Mouse (Mus musculus) layer of hippocampus, postnatal 14 days (tissue): ENCODE data around the gene Lrmda. TPM values are rescaled to one million over a fixed set of nuclear protein-coding genes. Genes with fewer than 3 reads are reported as not detected.

Experiments
- DNase-seq, 2 experiments: peaks; one replicate each; pipeline ENCODE4 v3.0.0; 2021 to 2022; ENCODE audit warnings: low spot score in 2 of 2, mixed read lengths in 1 of 2
- total RNA-seq, 2 experiments: library from RNA; stranded (reverse); gene quantifications; 2 replicates each; pipeline ENCODE4 v1.2.3; 2021

The Lrmda gene
- total RNA-seq, 2 experiments from 2014 or later = 0.95 TPM; not detected in 1

- no peak for DNase-seq
Measured at GRCm38 (mm10) chr14:22089866-22090470, 70.5 kb downstream of the Lrmda start.

- no peak for DNase-seq
Measured at GRCm38 (mm10) chr14:22090778-22091211, 71.3 kb downstream of the Lrmda start.

GRCm38 (mm10) chr14:22091306-22091705 is 71.8 kb downstream of the Lrmda start:
- no peak for DNase-seq

- DNase-seq = no peak
Measured at GRCm38 (mm10) chr14:22093124-22093523, 73.6 kb downstream of the Lrmda start.

- no peak for DNase-seq
Measured at GRCm38 (mm10) chr14:22101961-22102805, 82.7 kb downstream of the Lrmda start.

GRCm38 (mm10) chr14:22105855-22106254 is 86.3 kb downstream of the Lrmda start:
- no peak for DNase-seq

- DNase-seq = no peak
Measured at GRCm38 (mm10) chr14:22106777-22107176, 87.3 kb downstream of the Lrmda start.

- no peak for DNase-seq
Measured at GRCm38 (mm10) chr14:22109423-22109822, 89.9 kb downstream of the Lrmda start.

GRCm38 (mm10) chr14:22113463-22114361 is 94.2 kb downstream of the Lrmda start:
- DNase-seq = no peak

GRCm38 (mm10) chr14:22114651-22115351 is 95.3 kb downstream of the Lrmda start:
- DNase-seq = no peak

GRCm38 (mm10) chr14:22118096-22118495 is 98.6 kb downstream of the Lrmda start:
- no peak for DNase-seq

GRCm38 (mm10) chr14:22118512-22118911 is 99.0 kb downstream of the Lrmda start:
- no peak for DNase-seq

GRCm38 (mm10) chr14:22126276-22126675 is 106.8 kb downstream of the Lrmda start:
- DNase-seq = no peak

- no peak for DNase-seq
Measured at GRCm38 (mm10) chr14:22126859-22127258, 107.3 kb downstream of the Lrmda start.

- no peak for DNase-seq
Measured at GRCm38 (mm10) chr14:22130950-22131585, 111.6 kb downstream of the Lrmda start.

- DNase-seq = no peak
Measured at GRCm38 (mm10) chr14:22139281-22139680, 119.8 kb downstream of the Lrmda start.

GRCm38 (mm10) chr14:22144014-22144413 is 124.5 kb downstream of the Lrmda start:
- DNase-seq = no peak

GRCm38 (mm10) chr14:22145863-22146262 is 126.4 kb downstream of the Lrmda start:
- DNase-seq = no peak

GRCm38 (mm10) chr14:22146508-22147044 is 127.1 kb downstream of the Lrmda start:
- no peak for DNase-seq
